Mouse (Mus musculus) midbrain, embryonic 14.5 days (tissue): Measurements from ENCODE around the gene Slc34a3. TPM values are rescaled to one million over a fixed set of nuclear protein-coding genes. Genes with fewer than 3 reads are reported as not detected.

Experiments used
- ATAC-seq: fragments of 200-750 bp; cut with Nextera tagmentation; 2 replicates; pipeline ENCODE4 v1.8.0; 2017; ENCODE audit warnings: moderate number of reproducible peaks, moderate library complexity; ENCODE audit not compliant: low FRiP score, low TSS enrichment
- DNase-seq: peaks from one replicate; pipeline ENCODE4 v3.0.0-alpha.2; 2015
- H3K27ac ChIP-seq: fragments of 300-500 bp; sonication (generic); replicated peaks from 2 replicates; pipeline ENCODE4 v1.5.1; 2014; ENCODE audit warnings: mild to moderate bottlenecking, low read depth, low read length, moderate library complexity
- H3K27me3 ChIP-seq: fragments of 300-500 bp; sonication (generic); 2 replicates; pipeline ENCODE4 v1.6.1; 2014; ENCODE audit warnings: low read length, control low read depth, mixed read lengths; ENCODE audit not compliant: control insufficient read depth, insufficient read depth
- H3K36me3 ChIP-seq: fragments of 300-500 bp; sonication (generic); 2 replicates; pipeline ENCODE4 v1.6.1; 2014; ENCODE audit warnings: low read length, control low read depth; ENCODE audit not compliant: control insufficient read depth, insufficient read depth
- H3K4me1 ChIP-seq: fragments of 300-500 bp; sonication (generic); 2 replicates; pipeline ENCODE4 v1.6.1; 2014; ENCODE audit warnings: mild to moderate bottlenecking, antibody characterized with exemption, low read length, control low read depth; ENCODE audit not compliant: control insufficient read depth, insufficient read depth
- H3K4me2 ChIP-seq: fragments of 300-500 bp; sonication (generic); 2 replicates; pipeline ENCODE4 v1.6.1; 2014; ENCODE audit warnings: mild to moderate bottlenecking, low read length, moderate library complexity
- H3K4me3 ChIP-seq: fragments of 300-500 bp; sonication (generic); replicated peaks from 2 replicates; pipeline ENCODE4 v1.5.1; 2014; ENCODE audit warnings: low read depth, low read length
- H3K9ac ChIP-seq: fragments of 300-500 bp; sonication (generic); replicated peaks from 2 replicates; pipeline ENCODE4 v1.6.1; 2014; ENCODE audit warnings: mild to moderate bottlenecking, low read length, moderate library complexity
- H3K9me3 ChIP-seq: fragments of 300-500 bp; sonication (generic); 2 replicates; pipeline ENCODE4 v1.6.1; 2016; ENCODE audit warnings: low read length, control low read depth, mixed read lengths; ENCODE audit not compliant: control insufficient read depth
- WGBS: fragments of 180-500 bp; shearing (Covaris S2); extraction: QIAGEN DNeasy Blood & Tissue Kit; methylation state at CpG from one replicate; pipeline ENCODE4 v1.1.7; 2014; 5-methylcytosine and 5-hydroxymethylcytosine counted together
- polyA plus RNA-seq: library from polyadenylated mRNA; unstranded; fragments of >200 nt; fragmentation: Nextera tagmentation; extraction: Ambion mirVana; gene quantifications from 2 replicates; pipeline ENCODE4 v1.2.1, GENCODE M21; 2014

The Slc34a3 gene
- polyA plus RNA-seq, 1 experiment from 2014 or later = not detected

- Histone ChIP-seq H3K27ac (no peak overlapping the region), H3K9ac (no peak overlapping the region), H3K4me3 (peak overlapping the region; percentile 72; the same call in 1 of the 2 replicates), H3K4me1 (peaks cover 44% of the 10 kb centered on the region), H3K9me3 (no peaks in the 10 kb centered on the region), H3K36me3 (no peaks in the 10 kb centered on the region), H3K27me3 (no peaks in the 10 kb centered on the region), H3K4me2 (peak overlapping the region; percentile 80)
- ATAC-seq (no peak), DNase-seq (no peak)
- WGBS = 52% methylated on average over 2 of the region's 2 CpGs
Observed at GRCm38 (mm10) chr2:25183336-25183735, 50.8 kb downstream of the Slc34a3 start.

GRCm38 (mm10) chr2:25182664-25183063 is 51.5 kb downstream of the Slc34a3 start:
- H3K27me3 ChIP-seq = no peaks in the 10 kb centered on the region
- H3K4me2 ChIP-seq = peak overlapping the region; percentile 80
- H3K4me1 ChIP-seq = peaks cover 51% of the 10 kb centered on the region
- no peaks in the 10 kb centered on the region for H3K9me3 ChIP-seq
- peak overlapping the region; percentile 52 for H3K27ac ChIP-seq
- H3K36me3 ChIP-seq = no peaks in the 10 kb centered on the region
- 2% methylated on average over 6 of the region's 6 CpGs for WGBS
- no peak for ATAC-seq
- peak; percentile 74 for DNase-seq
- H3K9ac ChIP-seq = peak overlapping the region; percentile 60; the same call in 1 of the 2 replicates
- H3K4me3 ChIP-seq = peak overlapping the region; percentile 72

GRCm38 (mm10) chr2:25181891-25182397 is 52.2 kb downstream of the Slc34a3 start:
- DNase-seq (peak; percentile 46), ATAC-seq (no peak)
- 0% methylated on average over 17 of the region's 17 CpGs for WGBS
- Histone ChIP-seq H3K4me2 (peak overlapping the region; percentile 80), H3K36me3 (no peaks in the 10 kb centered on the region), H3K27ac (peak overlapping the region; percentile 83), H3K9me3 (no peaks in the 10 kb centered on the region), H3K4me3 (peak overlapping the region; percentile 72), H3K9ac (peak overlapping the region; percentile 60), H3K27me3 (no peaks in the 10 kb centered on the region), H3K4me1 (peaks cover 58% of the 10 kb centered on the region)

GRCm38 (mm10) chr2:25180973-25181890 is 52.9 kb downstream of the Slc34a3 start:
- Histone ChIP-seq H3K27me3 (no peaks in the 10 kb centered on the region), H3K36me3 (no peaks in the 10 kb centered on the region), H3K4me3 (peak overlapping the region; percentile 72), H3K4me1 (peaks cover 65% of the 10 kb centered on the region), H3K9ac (peak overlapping the region; percentile 60), H3K4me2 (peak overlapping the region; percentile 80), H3K9me3 (no peaks in the 10 kb centered on the region), H3K27ac (peak overlapping the region; percentile 83)
- DNase-seq (peak; percentile 78), ATAC-seq (peak; percentile 31; the same call in 1 of the 2 replicates)
- under 1% methylated on average over 100 of the region's 100 CpGs for WGBS

GRCm38 (mm10) chr2:25180478-25180903 is 53.7 kb downstream of the Slc34a3 start, which contains the start of gene Nrarp:
Nrarp (plus strand) TSS chr2:25180758.
- Histone ChIP-seq H3K4me1 (peaks cover 70% of the 10 kb centered on the region), H3K9ac (peak within 1 kb of the TSS; percentile 60), H3K4me2 (peak within 1 kb of the TSS; percentile 80), H3K27ac (peak within 1 kb of the TSS; percentile 83), H3K9me3 (no peaks in the 10 kb centered on the region), H3K4me3 (peak within 1 kb of the TSS; percentile 72), H3K36me3 (no peaks in the 10 kb centered on the region), H3K27me3 (no peaks in the 10 kb centered on the region)
- WGBS = 0% methylated on average over 35 of the region's 35 CpGs
- peak; percentile 96 for DNase-seq
- ATAC-seq = peak; percentile 90

- DNase-seq (no peak), ATAC-seq (no peak)
- H3K4me1 ChIP-seq = peaks cover 64% of the 10 kb centered on the region
- H3K4me3 ChIP-seq = peak overlapping the region; percentile 72
- H3K4me2 ChIP-seq = peak overlapping the region; percentile 80
- peak overlapping the region; percentile 46; the same call in 1 of the 2 replicates for H3K9ac ChIP-seq
- no peaks in the 10 kb centered on the region for H3K36me3 ChIP-seq
- WGBS = 31% methylated on average over 15 of the region's 15 CpGs
- H3K27ac ChIP-seq = peak overlapping the region; percentile 55
- no peaks in the 10 kb centered on the region for H3K27me3 ChIP-seq
- no peaks in the 10 kb centered on the region for H3K9me3 ChIP-seq
Observed at GRCm38 (mm10) chr2:25179566-25180217, 54.5 kb downstream of the Slc34a3 start.

Other genes with a start within 250 kb of the Slc34a3 start
- gene Nsmf, start 180.0 kb downstream of the Slc34a3 start, polyA plus RNA-seq = 99.3 and 125 TPM in 2 replicates
- gene Entpd8, start 154.1 kb downstream of the Slc34a3 start, polyA plus RNA-seq = not detected in 2 replicates
- gene Noxa1, start 139.2 kb downstream of the Slc34a3 start, polyA plus RNA-seq = not detected in 2 replicates
- gene Nrarp, start 53.6 kb downstream of the Slc34a3 start, polyA plus RNA-seq = 13.0 and 20.8 TPM in 2 replicates
- 0.66 and 1.1 TPM in 2 replicates for gene Tor4a, start 37.5 kb downstream of the Slc34a3 start, polyA plus RNA-seq
- gene Nelfb, start 22.9 kb downstream of the Slc34a3 start, polyA plus RNA-seq = 82.6 and 98.7 TPM in 2 replicates
- 0.16 TPM in 1 of 2 replicates, not detected in the other for gene Stpg3, start 19.7 kb downstream of the Slc34a3 start, polyA plus RNA-seq
- gene Fam166a, start 15.6 kb downstream of the Slc34a3 start, polyA plus RNA-seq = not detected in 2 replicates
- 319 and 339 TPM in 2 replicates for gene Tubb4b, start 9.7 kb downstream of the Slc34a3 start, polyA plus RNA-seq
- not detected in 2 replicates for gene Rnf224, start 2.4 kb upstream of the Slc34a3 start, polyA plus RNA-seq
- gene Rnf208, start 7.9 kb upstream of the Slc34a3 start, polyA plus RNA-seq = 138 and 147 TPM in 2 replicates
- gene Cysrt1, start 8.1 kb upstream of the Slc34a3 start, polyA plus RNA-seq = not detected in 2 replicates
- gene AL732309.1, start 12.5 kb upstream of the Slc34a3 start, polyA plus RNA-seq = 3.7 and 5.1 TPM in 2 replicates
- gene Tmem203, start 21.1 kb upstream of the Slc34a3 start, polyA plus RNA-seq = 11.3 and 12.9 TPM in 2 replicates
- 13.1 and 13.3 TPM in 2 replicates for gene Tprn, start 28.3 kb upstream of the Slc34a3 start, polyA plus RNA-seq
- gene Ssna1, start 38.1 kb upstream of the Slc34a3 start, polyA plus RNA-seq = 196 TPM in 2 replicates
- 112 and 117 TPM in 2 replicates for gene Anapc2, start 38.1 kb upstream of the Slc34a3 start, polyA plus RNA-seq
- gene Tmem210, start 53.8 kb upstream of the Slc34a3 start, polyA plus RNA-seq = not detected in 2 replicates
- 0.30 TPM in 1 of 2 replicates, not detected in the other for gene Lrrc26, start 55.6 kb upstream of the Slc34a3 start, polyA plus RNA-seq
- gene Grin1, start 84.8 kb upstream of the Slc34a3 start, polyA plus RNA-seq = 40.5 and 41.3 TPM in 2 replicates
- gene Man1b1, start 98.0 kb upstream of the Slc34a3 start, polyA plus RNA-seq = 71.2 and 78.7 TPM in 2 replicates
- 19.2 and 19.8 TPM in 2 replicates for gene Dpp7, start 122.0 kb upstream of the Slc34a3 start, polyA plus RNA-seq
- 2.6 and 5.3 TPM in 2 replicates for gene Uap1l1, start 131.3 kb upstream of the Slc34a3 start, polyA plus RNA-seq
- gene Sapcd2, start 138.0 kb upstream of the Slc34a3 start, polyA plus RNA-seq = 13.0 and 15.4 TPM in 2 replicates
- 2.0 and 2.1 TPM in 2 replicates for gene Entpd2, start 161.5 kb upstream of the Slc34a3 start, polyA plus RNA-seq
- gene Npdc1, start 165.0 kb upstream of the Slc34a3 start, polyA plus RNA-seq = 374 and 422 TPM in 2 replicates
- gene Fut7, start 188.9 kb upstream of the Slc34a3 start, polyA plus RNA-seq = 0.17 and 0.26 TPM in 2 replicates
- 16.9 and 17.7 TPM in 2 replicates for gene Abca2, start 194.3 kb upstream of the Slc34a3 start, polyA plus RNA-seq
- gene Clic3, start 222.5 kb upstream of the Slc34a3 start, polyA plus RNA-seq = 1.7 and 1.9 TPM in 2 replicates
- gene Paxx, start 226.7 kb upstream of the Slc34a3 start, polyA plus RNA-seq = 95.4 and 126 TPM in 2 replicates
- gene Ptgds, start 235.7 kb upstream of the Slc34a3 start, polyA plus RNA-seq = 3.7 and 71.9 TPM in 2 replicates